Mouse (Mus musculus): ENCODE measurements around the gene Bpifa2. TPM values are rescaled to one million over a fixed set of nuclear protein-coding genes. Genes with fewer than 3 reads are reported as not detected.

Bpifa2 gene
- polyA plus RNA-seq (2015; fragmentation: Nextera tagmentation; extraction: Ambion mirVana), result not detected in 2 replicates

DNA sequence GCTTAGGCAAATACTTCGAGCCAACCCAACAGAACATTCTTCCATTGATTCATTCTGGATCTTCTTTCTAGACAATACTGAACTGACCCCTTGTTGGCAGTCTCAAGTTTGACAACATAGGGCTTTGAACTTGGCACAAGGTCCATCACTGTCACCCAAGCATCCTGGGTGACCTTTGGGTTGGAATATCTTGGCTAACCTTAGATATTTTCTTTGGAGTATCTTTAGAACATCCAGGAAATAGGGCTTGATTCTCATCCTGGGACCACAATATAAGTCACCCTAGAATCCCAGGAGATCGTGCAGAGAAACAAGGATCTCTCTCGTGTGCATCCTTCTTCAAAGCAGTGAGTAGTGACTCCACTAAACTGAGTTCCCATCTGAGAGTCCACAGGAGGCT lies at the start of gene Bpifa2:
Gene Bpifa2, plus strand, starts transcription at position 301 of the 400 bp plus-strand sequence.
- no peak within 1 kb of the TSS for H3K4me2 ChIP-seq
- no peak for ATAC-seq (ENCODE audit: extremely low read depth, insufficient number of reproducible peaks, low FRiP score, low TSS enrichment)
- H3K4me1 ChIP-seq, result no peaks in the 10 kb centered on the region
- WGBS, result 72% methylated on average over 3 of the region's 3 CpGs
- no peak within 1 kb of the TSS for H3K9ac ChIP-seq
- H3K4me3 ChIP-seq, result no peak within 1 kb of the TSS
- H3K27me3 ChIP-seq (replicated peaks), result 0 out of 2 replicates have a peak, but pooled peaks cover under 1% of the 10 kb centered on the region
- H3K27ac ChIP-seq (replicated peaks), result no peak within 1 kb of the TSS
- H3K9me3 ChIP-seq, result no peaks in the 10 kb centered on the region
- no peaks in the 10 kb centered on the region for H3K36me3 ChIP-seq

DNA sequence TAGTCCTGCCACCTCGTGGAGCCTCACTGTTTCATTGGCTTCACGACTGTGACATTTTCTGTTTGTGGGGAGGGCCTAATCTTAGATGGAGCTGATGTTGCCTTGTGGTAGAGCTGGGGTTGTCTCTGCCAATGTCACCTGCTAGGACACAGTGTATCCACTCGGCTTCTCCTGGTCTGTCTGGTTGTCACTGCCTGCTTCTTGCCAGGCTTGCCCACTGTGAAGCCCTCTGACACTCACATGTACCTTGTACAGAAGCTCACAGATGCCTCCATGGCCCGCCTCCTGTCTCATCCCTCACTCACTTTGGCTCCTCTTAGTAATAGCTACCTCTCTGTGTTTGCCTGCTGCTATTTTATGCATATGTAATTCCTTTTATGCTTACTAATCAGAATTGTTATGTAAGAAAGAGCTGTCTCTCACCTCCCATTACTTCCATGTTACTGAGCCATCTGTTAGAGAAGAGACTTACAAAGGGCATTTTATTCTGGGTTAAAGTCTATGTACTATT lies 45.2 kb upstream of the Bpifa2 start:
- H3K27me3 ChIP-seq (replicated peaks), result peaks cover 7% of the 10 kb centered on the region; the same call in 1 of the 2 replicates
- no peak overlapping the region for H3K9ac ChIP-seq
- WGBS, result 61% methylated on average over 4 of the region's 4 CpGs
- H3K27ac ChIP-seq (replicated peaks), result no peak overlapping the region
- ATAC-seq (ENCODE audit: extremely low read depth, insufficient number of reproducible peaks, low FRiP score, low TSS enrichment), result no peak
- H3K9me3 ChIP-seq, result no peaks in the 10 kb centered on the region
- H3K4me2 ChIP-seq, result no peak overlapping the region
- no peaks in the 10 kb centered on the region for H3K4me1 ChIP-seq
- H3K36me3 ChIP-seq, result no peaks in the 10 kb centered on the region
- no peak overlapping the region for H3K4me3 ChIP-seq

DNA sequence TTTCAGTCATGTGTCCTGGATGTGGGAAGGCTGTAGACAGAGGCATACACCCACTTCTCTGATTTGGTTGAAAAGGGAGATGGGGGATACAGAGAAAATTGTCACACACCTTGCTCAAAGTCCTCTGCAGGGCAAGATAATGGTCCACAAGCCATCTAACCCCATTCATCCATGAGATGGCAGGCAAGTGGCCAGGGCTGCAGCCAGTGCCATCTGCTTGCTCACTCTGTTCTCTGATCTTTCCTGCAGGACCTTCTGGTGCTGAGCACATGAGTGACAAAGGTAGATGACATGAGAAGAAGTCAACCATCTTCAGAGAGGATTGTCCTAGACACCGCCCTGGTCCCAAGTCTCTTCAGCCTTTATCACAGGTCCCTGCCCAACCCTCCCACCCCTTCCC lies 44.7 kb upstream of the Bpifa2 start:
- Histone ChIP-seq H3K4me1 (no peaks in the 10 kb centered on the region), H3K9me3 (no peaks in the 10 kb centered on the region), H3K27me3 (replicated peaks) (peaks cover 7% of the 10 kb centered on the region; the same call in 1 of the 2 replicates), H3K36me3 (no peaks in the 10 kb centered on the region), H3K4me3 (no peak overlapping the region), H3K9ac (no peak overlapping the region), H3K4me2 (no peak overlapping the region), H3K27ac (replicated peaks) (no peak overlapping the region)
- ATAC-seq (ENCODE audit: extremely low read depth, insufficient number of reproducible peaks, low FRiP score, low TSS enrichment), result no peak
- WGBS, result 82% methylated on average over 1 of the region's 1 CpGs

DNA sequence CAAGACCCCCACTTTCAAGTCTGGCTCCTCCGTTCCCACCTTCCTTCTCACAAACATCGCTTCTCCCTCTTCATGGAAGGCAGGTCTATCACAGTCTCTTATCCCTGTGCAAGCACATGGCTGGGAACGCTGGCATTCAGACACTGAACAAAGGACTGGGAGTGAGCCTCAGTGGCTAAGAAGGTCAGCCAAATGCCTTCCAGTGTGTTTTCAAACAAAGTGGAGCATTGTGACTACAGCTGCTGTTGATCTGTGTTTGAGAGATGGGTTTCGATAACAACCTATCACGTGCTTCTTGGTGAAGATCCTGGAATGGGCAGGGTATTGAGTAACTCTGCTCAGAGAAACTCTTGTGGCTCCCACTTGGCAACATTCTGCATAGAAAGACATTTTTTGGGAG lies 37.8 kb upstream of the Bpifa2 start:
- WGBS, result 77% methylated on average over 5 of the region's 5 CpGs

DNA sequence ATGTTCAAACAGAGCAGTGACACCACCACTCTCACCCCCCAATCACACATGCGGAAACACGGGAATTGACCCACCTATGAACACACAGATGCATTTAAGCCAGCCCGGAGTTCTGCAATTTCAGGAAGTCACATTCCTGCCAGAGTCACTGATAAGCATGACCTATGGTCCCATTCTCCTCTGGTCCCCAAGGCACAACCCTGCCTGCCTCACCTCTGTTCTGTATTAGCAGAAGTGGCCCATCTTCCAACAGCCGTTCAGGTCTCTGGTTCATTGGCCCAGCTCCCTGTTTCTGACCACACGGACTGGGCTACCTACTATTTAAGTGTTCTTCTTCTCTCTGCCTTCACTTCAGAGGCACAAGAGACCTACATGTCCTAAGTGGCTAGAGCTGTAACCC lies 33.5 kb upstream of the Bpifa2 start, which contains the start of gene Bpifa6:
Gene Bpifa6, plus strand, starts transcription at position 364 of the 400 bp plus-strand sequence.
- no peak within 1 kb of the TSS for H3K4me2 ChIP-seq
- no peaks in the 10 kb centered on the region for H3K36me3 ChIP-seq
- H3K4me1 ChIP-seq, result no peaks in the 10 kb centered on the region
- 54% methylated on average over 5 of the region's 5 CpGs for WGBS
- no peak within 1 kb of the TSS for H3K9ac ChIP-seq
- H3K9me3 ChIP-seq, result no peaks in the 10 kb centered on the region
- no peak for ATAC-seq (ENCODE audit: extremely low read depth, insufficient number of reproducible peaks, low FRiP score, low TSS enrichment)
- H3K4me3 ChIP-seq, result no peak within 1 kb of the TSS
- no peaks in the 10 kb centered on the region; the same call in 1 of the 2 replicates for H3K27me3 ChIP-seq (replicated peaks)
- no peak within 1 kb of the TSS for H3K27ac ChIP-seq (replicated peaks)

More for the DNA sequence above, 37.8 kb upstream of the Bpifa2 start:
- Histone ChIP-seq H3K27ac (replicated peaks) (no peak overlapping the region), H3K9ac (no peak overlapping the region), H3K36me3 (no peaks in the 10 kb centered on the region), H3K4me3 (no peak overlapping the region), H3K9me3 (no peaks in the 10 kb centered on the region), H3K4me1 (no peaks in the 10 kb centered on the region), H3K27me3 (replicated peaks) (no peaks in the 10 kb centered on the region; the same call in 1 of the 2 replicates), H3K4me2 (no peak overlapping the region)
- ATAC-seq (ENCODE audit: extremely low read depth, insufficient number of reproducible peaks, low FRiP score, low TSS enrichment), result no peak

DNA sequence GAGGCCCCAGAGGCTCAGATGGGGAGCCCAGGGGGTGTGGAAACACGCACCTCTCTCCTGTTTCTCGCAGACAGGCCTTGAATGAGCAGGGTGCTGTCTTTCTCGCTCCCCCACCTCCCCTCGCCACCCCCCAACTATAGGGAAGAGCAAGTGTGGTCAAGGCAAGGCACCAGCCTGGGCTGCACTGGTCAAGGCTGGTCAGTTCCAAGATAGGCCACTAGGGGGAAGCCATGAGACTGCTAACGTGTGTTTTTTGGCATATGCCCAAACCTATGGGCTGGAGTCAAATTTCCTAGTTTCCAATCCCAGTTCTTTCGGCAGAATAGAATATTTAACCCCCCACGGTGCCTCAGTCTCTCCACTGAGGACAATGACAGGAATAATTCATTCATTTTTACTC lies 12.3 kb upstream of the Bpifa2 start:
- no peaks in the 10 kb centered on the region for H3K36me3 ChIP-seq
- no peak for ATAC-seq (ENCODE audit: extremely low read depth, insufficient number of reproducible peaks, low FRiP score, low TSS enrichment)
- no peak overlapping the region for H3K9ac ChIP-seq
- H3K4me1 ChIP-seq, result no peaks in the 10 kb centered on the region
- no peaks in the 10 kb centered on the region for H3K9me3 ChIP-seq
- WGBS, result 4% methylated on average over 7 of the region's 7 CpGs
- no peak overlapping the region for H3K4me2 ChIP-seq
- no peak overlapping the region for H3K27ac ChIP-seq (replicated peaks)
- no peak overlapping the region for H3K4me3 ChIP-seq
- no peaks in the 10 kb centered on the region for H3K27me3 ChIP-seq (replicated peaks)

DNA sequence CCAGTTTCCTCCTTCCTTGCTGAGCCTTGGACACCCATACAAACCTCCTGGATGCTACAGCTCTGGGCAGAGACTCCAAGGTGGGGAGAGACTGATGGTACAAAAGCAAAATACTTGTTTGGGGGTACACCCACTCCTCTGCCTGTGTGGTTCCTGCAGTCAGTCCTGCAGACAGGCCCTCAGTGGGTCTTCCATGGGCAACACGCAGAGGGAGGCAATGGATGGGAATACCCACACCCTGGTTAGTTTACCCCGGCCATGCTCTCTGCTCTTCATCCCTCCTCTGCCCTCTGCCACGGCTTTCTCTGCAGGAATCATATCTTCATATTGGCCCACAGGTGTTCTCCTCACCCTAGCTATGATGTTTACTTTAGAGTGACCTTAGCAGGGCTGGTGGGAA lies 7.6 kb upstream of the Bpifa2 start:
- Histone ChIP-seq H3K27ac (replicated peaks) (no peak overlapping the region), H3K36me3 (no peaks in the 10 kb centered on the region), H3K9ac (no peak overlapping the region), H3K27me3 (replicated peaks) (0 out of 2 replicates have a peak, but pooled peaks cover 3% of the 10 kb centered on the region), H3K4me2 (no peak overlapping the region), H3K9me3 (no peaks in the 10 kb centered on the region), H3K4me1 (no peaks in the 10 kb centered on the region), H3K4me3 (no peak overlapping the region)
- 64% methylated on average over 3 of the region's 3 CpGs for WGBS
- ATAC-seq (ENCODE audit: extremely low read depth, insufficient number of reproducible peaks, low FRiP score, low TSS enrichment), result no peak

DNA sequence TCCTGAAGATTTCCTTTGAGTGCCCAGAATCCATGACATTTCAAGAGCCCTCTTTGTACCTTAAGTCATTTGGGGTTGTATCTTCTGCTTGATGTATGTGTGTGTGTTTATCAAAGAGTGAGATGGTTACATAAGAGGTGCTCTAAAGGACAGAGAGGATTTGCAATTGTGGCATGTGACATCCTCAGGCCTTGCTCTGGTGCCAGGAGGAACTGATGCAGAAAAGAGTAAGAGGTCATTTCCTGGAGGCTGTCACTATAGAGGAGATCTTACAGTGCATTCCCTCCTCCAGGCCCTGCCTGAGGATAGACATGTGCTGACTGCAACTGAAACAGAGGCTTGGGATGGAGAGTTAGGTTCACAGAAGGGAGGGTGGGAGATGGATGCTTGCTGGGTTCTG lies 7.0 kb upstream of the Bpifa2 start:
- no peak overlapping the region for H3K4me2 ChIP-seq

DNA sequence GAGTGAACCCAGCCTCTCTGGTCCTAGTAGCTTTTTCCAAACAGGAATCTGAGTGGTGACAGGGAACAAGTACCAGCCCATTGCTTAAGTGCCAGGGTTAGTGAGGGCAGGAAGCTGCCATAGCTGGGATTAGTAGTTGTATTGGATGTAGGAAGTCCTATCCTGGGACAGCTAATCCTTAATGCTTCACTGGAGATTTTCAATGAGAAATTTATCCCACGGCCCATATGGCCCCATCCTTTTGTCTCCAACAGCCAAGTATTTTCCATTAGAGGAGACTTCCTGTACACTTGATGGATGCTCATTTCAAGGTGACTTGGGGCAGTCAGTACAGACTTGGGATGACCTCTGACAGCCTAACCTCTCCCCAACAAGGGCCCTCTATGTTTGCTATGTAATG lies 3.6 kb upstream of the Bpifa2 start:
- no peaks in the 10 kb centered on the region for H3K36me3 ChIP-seq
- no peak overlapping the region for H3K4me3 ChIP-seq
- H3K4me1 ChIP-seq, result no peaks in the 10 kb centered on the region
- no peak overlapping the region for H3K4me2 ChIP-seq
- no peak overlapping the region for H3K27ac ChIP-seq (replicated peaks)
- H3K9me3 ChIP-seq, result no peaks in the 10 kb centered on the region
- 0 out of 2 replicates have a peak, but pooled peaks cover 3% of the 10 kb centered on the region for H3K27me3 ChIP-seq (replicated peaks)
- 52% methylated on average over 1 of the region's 1 CpGs for WGBS
- ATAC-seq (ENCODE audit: extremely low read depth, insufficient number of reproducible peaks, low FRiP score, low TSS enrichment), result no peak
- no peak overlapping the region for H3K9ac ChIP-seq

More for the DNA sequence above, 7.0 kb upstream of the Bpifa2 start:
- Histone ChIP-seq H3K27me3 (replicated peaks) (0 out of 2 replicates have a peak, but pooled peaks cover 3% of the 10 kb centered on the region), H3K4me1 (no peaks in the 10 kb centered on the region), H3K9me3 (no peaks in the 10 kb centered on the region), H3K36me3 (no peaks in the 10 kb centered on the region), H3K4me3 (no peak overlapping the region), H3K9ac (no peak overlapping the region), H3K27ac (replicated peaks) (no peak overlapping the region)
- ATAC-seq (ENCODE audit: extremely low read depth, insufficient number of reproducible peaks, low FRiP score, low TSS enrichment), result no peak

DNA sequence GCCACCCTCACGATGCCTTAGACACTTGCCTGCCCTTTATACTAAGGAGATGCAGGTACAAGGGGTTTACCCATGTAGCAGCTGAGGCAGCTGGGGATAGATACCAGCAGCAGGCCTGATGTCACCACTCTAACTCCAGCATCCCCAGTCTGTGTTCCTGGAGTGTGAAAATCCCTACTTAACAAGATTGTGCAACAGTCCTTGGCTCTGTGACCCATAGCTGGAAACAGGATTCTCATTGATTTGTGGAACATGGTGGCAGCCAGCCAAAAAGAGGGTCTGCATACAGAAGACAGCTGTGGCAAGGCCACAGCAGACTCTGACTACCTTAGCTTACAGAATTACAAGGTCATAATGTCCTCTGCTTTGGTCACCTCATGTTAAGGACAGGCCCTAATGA lies 3.0 kb upstream of the Bpifa2 start:
- WGBS, result 71% methylated on average over 1 of the region's 1 CpGs
- H3K27ac ChIP-seq (replicated peaks), result no peak overlapping the region
- 0 out of 2 replicates have a peak, but pooled peaks cover 3% of the 10 kb centered on the region for H3K27me3 ChIP-seq (replicated peaks)
- H3K9ac ChIP-seq, result no peak overlapping the region
- H3K4me3 ChIP-seq, result no peak overlapping the region
- no peak overlapping the region for H3K4me2 ChIP-seq
- ATAC-seq (ENCODE audit: extremely low read depth, insufficient number of reproducible peaks, low FRiP score, low TSS enrichment), result no peak
- no peaks in the 10 kb centered on the region for H3K9me3 ChIP-seq
- H3K36me3 ChIP-seq, result no peaks in the 10 kb centered on the region
- H3K4me1 ChIP-seq, result no peaks in the 10 kb centered on the region

DNA sequence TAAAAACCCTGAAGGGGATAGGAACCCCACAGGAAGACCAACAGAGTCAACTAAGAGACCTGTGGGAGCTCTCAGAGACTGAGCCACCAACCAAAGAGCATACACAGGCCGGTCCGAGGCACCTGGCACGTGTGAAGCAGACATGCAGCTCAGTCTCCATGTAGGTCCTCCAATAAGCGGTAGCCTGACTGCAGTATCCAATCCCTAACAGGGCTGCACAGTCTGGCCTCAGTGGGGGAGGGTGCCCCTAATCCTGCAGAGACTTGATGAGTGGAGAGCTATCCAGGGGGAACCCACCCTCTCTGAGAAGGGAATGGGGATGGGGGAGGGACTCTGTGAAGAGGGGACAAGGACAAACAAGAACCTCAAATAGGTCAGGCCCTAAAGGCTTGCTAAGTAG lies 2.3 kb upstream of the Bpifa2 start:
- WGBS, result 72% methylated on average over 4 of the region's 4 CpGs
- no peak overlapping the region for H3K27ac ChIP-seq (replicated peaks)
- H3K9me3 ChIP-seq, result no peaks in the 10 kb centered on the region
- H3K27me3 ChIP-seq (replicated peaks), result 0 out of 2 replicates have a peak, but pooled peaks cover 3% of the 10 kb centered on the region
- H3K4me2 ChIP-seq, result no peak overlapping the region
- H3K4me3 ChIP-seq, result no peak overlapping the region
- H3K9ac ChIP-seq, result no peak overlapping the region
- H3K4me1 ChIP-seq, result no peaks in the 10 kb centered on the region
- no peak for ATAC-seq (ENCODE audit: extremely low read depth, insufficient number of reproducible peaks, low FRiP score, low TSS enrichment)
- no peaks in the 10 kb centered on the region for H3K36me3 ChIP-seq

DNA sequence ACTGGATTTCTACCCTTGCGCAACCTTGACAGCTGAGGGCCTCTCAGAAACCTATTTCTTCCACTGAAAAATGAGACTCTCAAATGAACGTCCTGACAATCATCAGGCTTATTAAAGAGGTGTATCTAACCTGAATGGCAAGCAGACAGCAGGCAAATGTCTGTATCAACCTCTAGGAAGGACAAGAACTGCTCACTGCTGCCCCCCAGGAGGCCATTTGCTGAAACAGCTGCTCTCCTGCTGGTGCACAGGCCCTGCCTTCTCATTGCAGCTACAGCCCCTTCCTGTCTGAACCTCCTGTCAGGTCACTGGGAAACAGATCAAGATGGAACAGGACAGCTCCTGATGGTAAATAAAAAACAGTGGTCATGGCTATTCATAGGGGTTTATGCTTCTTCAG lies 1.7 kb upstream of the Bpifa2 start:
- Histone ChIP-seq H3K4me3 (no peak overlapping the region), H3K36me3 (no peaks in the 10 kb centered on the region), H3K9ac (no peak overlapping the region), H3K4me2 (no peak overlapping the region), H3K27me3 (replicated peaks) (0 out of 2 replicates have a peak, but pooled peaks cover 3% of the 10 kb centered on the region), H3K9me3 (no peaks in the 10 kb centered on the region), H3K4me1 (no peaks in the 10 kb centered on the region), H3K27ac (replicated peaks) (no peak overlapping the region)
- ATAC-seq (ENCODE audit: extremely low read depth, insufficient number of reproducible peaks, low FRiP score, low TSS enrichment), result no peak
- 73% methylated on average over 2 of the region's 2 CpGs for WGBS
